Mouse (Mus musculus) heart, postnatal 10 days (tissue): Measurements from ENCODE around the gene Dcaf8. TPM values are rescaled to one million over a fixed set of nuclear protein-coding genes. Genes with fewer than 3 reads are reported as not detected.
A peak's percentile ranks its signal among the peaks of the same experiment; 100 is the strongest.

Experiments used
- DNase-seq, 2 experiments: peaks; one replicate each; pipeline ENCODE4 v3.0.0; 2021
- intact Hi-C: fragments of 180-260 bp; cut with DNase I; formaldehyde crosslinking; loops from one replicate; pipeline ENCODE4 v1.15.1; 2025
- total RNA-seq, 2 experiments: library from RNA; stranded (reverse); gene quantifications; 2 replicates each; pipeline ENCODE4 v1.2.3; 2021

The Dcaf8 gene
- total RNA-seq, 2 experiments from 2014 or later: 119 to 130 TPM

- DNase-seq: no peak
- intact Hi-C loops: no loop called here
Measured at GRCm38 (mm10) chr1:172141529-172141928, 6.4 kb upstream of the Dcaf8 start.

GRCm38 (mm10) chr1:172143570-172143969, 4.3 kb upstream of the Dcaf8 start:
- peak; percentile 76 to 81 for DNase-seq
- intact Hi-C loops: loop anchor here (2.0 kb wide), 1 partner anchor 167 kb away; no protein-coding TSS in a partner anchor

- DNase-seq: peak; percentile 63
- intact Hi-C loops: loop anchor here (5.0 kb wide), 1 partner anchor 99 kb away; no protein-coding TSS in a partner anchor
Measured at GRCm38 (mm10) chr1:172148279-172148954, 533 bp downstream of the Dcaf8 start.

DNA sequence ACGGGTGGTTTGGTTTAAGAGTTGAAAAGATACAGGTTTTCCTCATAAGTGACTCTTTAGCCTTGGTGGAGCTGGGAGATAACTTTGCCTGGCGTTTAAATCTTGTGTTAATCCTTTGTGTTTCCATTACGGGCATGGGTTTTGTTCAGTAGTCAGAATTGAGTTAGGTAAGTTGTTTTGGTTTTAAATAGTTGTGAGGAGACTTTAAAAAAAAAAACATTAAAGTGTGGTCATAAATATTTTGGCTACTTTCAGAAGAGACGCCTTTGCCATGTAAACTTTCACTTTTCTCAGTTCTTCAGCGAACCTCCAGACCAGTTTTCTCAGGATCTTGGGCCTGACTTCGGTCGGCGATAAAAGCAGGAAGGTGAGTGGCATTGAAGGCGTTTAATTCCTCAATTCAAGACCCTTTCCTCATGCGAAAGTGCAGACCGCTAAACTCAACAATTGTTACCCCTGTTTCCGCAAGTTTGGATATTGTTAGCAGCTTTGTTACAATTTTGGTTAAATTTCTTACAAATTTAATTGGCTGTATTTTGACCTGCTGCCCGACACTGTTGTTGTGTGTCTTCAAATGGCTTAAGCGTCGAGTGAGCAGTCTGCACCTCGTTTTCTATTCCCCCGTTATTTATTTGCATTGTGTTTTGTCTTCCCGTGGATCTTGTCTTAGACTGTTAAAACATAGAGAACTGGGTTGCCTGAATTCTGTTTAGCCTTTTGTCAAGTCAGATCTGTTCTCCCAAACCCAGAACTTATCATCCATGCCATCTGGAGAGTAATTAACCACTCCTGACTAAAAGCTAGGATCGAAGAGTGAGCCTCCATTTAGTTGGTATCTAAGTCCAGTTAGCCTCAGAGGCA, 1.3 kb downstream of the Dcaf8 start:
- peak in 1 of 2 experiments; percentile 30 for DNase-seq
- intact Hi-C loops: loop anchor here (5.0 kb wide), 1 partner anchor 98 kb away; no protein-coding TSS in a partner anchor

DNA sequence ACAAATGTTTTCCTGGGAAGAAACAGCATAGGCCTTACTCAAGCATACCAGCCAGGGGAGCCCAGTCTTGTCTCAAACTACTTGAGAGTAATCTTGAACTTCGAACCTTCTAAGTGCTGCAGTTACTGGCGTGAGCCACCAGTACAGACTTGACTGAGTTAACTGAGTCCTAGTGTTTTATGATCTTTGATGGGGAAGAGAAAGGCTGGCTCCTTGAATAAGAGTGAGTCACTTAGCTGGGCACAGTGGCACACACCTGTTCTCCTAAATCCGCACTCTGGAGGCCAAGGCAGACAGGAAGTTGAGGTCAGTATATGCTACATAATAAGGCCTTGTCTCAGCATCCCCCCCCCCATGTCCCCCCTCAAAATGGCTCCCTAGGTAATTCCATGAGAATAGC, 6.7 kb downstream of the Dcaf8 start:
- intact Hi-C loops: no loop called here

GRCm38 (mm10) chr1:172155518-172155917, 7.6 kb downstream of the Dcaf8 start:
- intact Hi-C loops: no loop called here
- no peak for DNase-seq

More for the DNA sequence above, 6.7 kb downstream of the Dcaf8 start:
- no peak for DNase-seq

- intact Hi-C loops: no loop called here
- DNase-seq: no peak
Measured at GRCm38 (mm10) chr1:172159970-172160369, 12.1 kb downstream of the Dcaf8 start.

- intact Hi-C loops: no loop called here
- no peak for DNase-seq
Measured at GRCm38 (mm10) chr1:172160508-172160907, 12.6 kb downstream of the Dcaf8 start.

- intact Hi-C loops: loop anchor here (1.0 kb wide), 2 partner anchors 85 to 148 kb away; no protein-coding TSS in a partner anchor
- peak; percentile 50 to 55 for DNase-seq
Measured at GRCm38 (mm10) chr1:172162009-172162408, 14.1 kb downstream of the Dcaf8 start.

GRCm38 (mm10) chr1:172162959-172163358, 15.1 kb downstream of the Dcaf8 start:
- intact Hi-C loops: loop anchor here (1.0 kb wide), 2 partner anchors 84 to 147 kb away; no protein-coding TSS in a partner anchor
- no peak for DNase-seq

DNA sequence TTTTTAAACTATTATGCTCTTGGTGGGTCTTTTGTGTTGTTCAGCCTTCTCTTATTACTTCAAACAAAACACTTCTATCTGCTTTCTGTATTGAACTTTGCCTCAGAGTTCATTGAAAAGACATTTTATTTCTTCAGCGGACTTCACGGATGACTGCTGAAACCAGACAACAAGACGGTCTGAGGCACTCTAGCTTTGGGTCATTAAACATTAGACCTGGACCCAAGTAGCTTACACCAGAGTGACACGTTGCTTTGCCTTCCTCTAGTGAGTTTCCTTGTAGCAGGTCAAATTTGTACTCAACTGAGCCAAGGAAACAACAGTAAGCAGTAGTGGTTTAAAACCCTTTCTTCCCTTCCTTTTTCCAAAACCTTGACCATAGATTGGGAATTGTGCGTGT, 20.0 kb downstream of the Dcaf8 start:
- intact Hi-C loops: no loop called here
- no peak for DNase-seq

DNA sequence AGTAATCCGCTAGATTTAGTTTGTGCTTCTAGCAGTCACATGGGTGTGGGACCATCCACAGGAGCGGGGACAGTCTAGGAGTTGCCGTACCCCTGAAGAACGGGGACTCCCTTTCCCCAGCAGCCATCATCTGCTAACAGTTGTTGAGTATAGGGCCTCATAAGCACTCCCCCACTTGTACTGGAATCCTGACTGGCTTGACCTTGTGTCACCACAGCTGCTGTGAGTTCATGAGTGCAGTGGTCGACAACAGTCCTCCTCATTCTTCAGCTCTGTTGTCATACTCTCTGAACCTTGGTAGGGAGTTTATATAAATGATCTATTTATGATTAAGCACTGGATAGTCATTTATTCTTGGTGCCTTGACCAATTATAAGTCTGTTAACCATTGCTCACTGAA, 21.9 kb downstream of the Dcaf8 start:
- DNase-seq: no peak
- intact Hi-C loops: no loop called here

DNA sequence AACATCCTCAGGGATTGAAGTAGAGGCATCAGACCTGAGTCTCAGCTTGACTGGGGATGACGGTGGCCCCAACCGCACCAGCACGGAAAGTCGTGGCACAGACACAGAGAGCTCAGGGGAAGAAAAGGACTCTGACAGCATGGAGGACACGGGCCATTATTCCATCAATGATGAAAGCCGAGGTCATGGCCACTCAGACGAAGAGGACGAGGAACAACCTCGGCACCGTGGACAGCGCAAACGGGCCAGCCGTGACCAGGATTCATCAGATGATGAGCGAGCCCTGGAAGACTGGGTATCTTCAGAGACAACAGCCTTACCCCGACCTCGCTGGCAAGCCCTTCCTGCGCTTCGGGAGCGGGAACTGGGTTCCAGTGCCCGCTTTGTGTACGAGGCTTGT, 24.5 kb downstream of the Dcaf8 start:
- DNase-seq: no peak
- intact Hi-C loops: loop anchor here (2.0 kb wide), 1 partner anchor 44 kb away; no protein-coding TSS in a partner anchor

DNA sequence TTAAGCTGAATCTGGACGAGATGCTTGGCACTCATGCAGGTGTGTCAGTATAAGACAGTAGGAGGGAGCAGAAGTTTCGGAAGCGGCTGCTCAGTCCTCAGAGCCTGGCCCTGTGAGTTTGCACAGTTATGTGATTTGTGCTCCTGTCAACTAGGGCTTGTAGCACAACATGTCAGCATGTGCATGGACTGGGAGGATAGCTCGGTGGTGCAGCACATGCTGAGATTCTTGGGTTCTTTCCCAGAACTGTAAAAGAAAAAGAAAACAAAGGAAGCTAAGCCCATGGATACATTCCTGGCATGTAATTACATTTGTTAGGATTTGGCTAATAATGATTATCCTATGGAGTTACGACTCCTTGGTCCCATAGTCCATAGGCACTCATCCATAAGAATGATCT, 25.3 kb downstream of the Dcaf8 start:
- intact Hi-C loops: loop anchor here (2.0 kb wide), 1 partner anchor 44 kb away; no protein-coding TSS in a partner anchor
- DNase-seq: no peak

DNA sequence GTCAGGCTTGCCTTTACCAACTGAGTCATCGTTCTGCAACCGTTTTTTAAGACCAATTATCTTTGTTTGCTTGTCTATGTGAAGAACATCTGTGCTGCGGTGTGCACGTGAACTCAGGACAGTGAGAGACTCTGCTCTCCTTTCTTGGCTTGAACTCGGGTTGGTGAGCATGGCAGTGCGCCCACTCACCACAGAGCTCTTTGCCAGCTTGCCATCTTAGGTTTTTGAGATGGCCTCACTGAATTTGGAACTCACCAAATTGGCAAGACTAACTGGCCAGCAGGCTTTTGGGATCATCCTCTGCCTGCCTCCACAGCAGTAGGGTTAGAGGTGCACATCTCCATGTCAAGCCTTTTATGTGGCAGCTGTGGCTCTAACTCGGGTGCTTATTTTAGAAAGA, 29.9 kb downstream of the Dcaf8 start:
- intact Hi-C loops: no loop called here
- DNase-seq: no peak

- intact Hi-C loops: no loop called here
- no peak for DNase-seq
Measured at GRCm38 (mm10) chr1:172179102-172179501, 31.2 kb downstream of the Dcaf8 start.

DNA sequence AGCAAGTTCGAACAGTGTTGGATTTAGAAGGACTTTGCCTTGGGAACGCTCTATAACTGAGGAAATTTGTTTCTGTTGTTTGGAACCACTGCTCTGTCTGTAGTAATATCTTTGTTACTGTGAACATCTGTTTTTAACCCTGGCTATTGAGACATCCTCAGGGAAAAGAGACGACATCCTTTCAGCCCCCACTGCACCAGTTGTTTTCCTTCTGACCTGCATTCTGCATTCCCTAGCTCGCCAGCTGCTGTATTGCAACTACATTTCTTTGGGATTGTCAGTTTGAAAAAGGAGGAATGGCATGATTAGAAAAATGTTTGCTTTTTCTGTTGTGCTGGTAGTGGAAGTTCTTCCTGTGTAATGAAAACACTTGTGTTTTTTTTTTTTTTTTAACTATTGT, 33.0 kb downstream of the Dcaf8 start:
- peak in 1 of 2 experiments; percentile 33 for DNase-seq
- intact Hi-C loops: no loop called here

DNA sequence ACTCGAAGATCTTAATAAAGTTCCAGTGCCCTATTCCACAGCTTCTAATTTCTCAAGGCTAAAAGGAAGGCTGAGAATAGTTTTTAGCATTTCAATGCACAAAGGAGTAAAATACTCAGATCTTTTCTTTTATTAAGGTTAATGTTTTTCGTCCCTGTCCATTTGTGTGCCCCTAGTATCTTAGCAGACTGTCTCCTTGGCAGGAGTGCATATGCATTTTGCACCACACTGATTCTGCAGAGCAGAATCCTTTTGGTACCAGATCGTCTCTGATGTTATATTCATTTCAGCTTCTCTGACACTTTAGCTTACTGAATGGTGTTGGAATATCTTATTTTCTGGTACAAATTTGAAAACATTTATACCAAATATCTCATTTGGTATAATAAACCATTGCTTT, 33.9 kb downstream of the Dcaf8 start:
- no peak for DNase-seq
- intact Hi-C loops: no loop called here

GRCm38 (mm10) chr1:172183056-172183455, 35.2 kb downstream of the Dcaf8 start:
- DNase-seq: no peak
- intact Hi-C loops: no loop called here

GRCm38 (mm10) chr1:172183915-172184314, 36.0 kb downstream of the Dcaf8 start:
- DNase-seq: no peak
- intact Hi-C loops: no loop called here
